Mouse (Mus musculus) cerebellum, adult 9-10 months (tissue): Measurements from ENCODE around the gene Cux2.

ENCODE experiments used
- DNase-seq: peaks from one replicate; pipeline ENCODE4 v3.0.0; 2022

Cux2 gene

DNA sequence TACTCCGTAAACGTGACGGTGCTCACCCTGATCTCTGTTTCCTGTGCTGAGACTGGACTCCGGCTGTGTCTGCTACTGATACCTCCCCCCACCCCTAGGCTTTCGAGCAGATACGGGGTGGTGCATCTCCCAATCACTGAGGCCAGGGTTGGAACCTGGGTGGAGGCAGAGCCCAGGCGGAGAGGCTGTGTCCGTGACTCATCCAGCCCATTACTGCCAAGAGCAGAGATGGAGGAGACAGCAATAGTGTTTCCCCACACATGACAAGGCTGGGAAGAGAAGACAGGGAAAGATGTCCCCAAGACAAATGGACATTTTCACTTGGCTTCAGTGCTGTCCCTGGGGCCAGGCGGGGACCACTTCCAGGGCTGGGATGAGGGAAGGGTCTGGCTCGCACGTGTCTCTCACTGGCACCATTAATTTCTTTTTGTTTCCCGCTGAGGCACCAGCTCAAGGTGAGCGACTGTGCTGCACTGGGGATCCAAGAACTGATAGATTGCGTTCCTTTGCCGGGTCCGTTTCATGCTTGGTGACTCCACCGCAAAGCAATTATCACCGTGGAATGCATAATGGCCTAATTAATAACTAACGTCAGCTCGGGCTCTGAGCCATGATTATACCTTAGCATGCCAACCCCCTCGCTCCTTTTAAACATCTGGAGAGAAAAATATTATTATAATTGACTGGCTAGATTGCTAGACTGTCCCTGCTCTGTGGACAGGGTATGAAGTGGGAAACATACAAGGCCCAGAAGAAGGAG, 140.5 kb downstream of the Cux2 start:
- DNase-seq, result no peak

GRCm38 (mm10) chr5:121905671-121906070, 144.2 kb downstream of the Cux2 start:
- no peak for DNase-seq

GRCm38 (mm10) chr5:121904799-121905198, 145.1 kb downstream of the Cux2 start:
- no peak for DNase-seq

DNA sequence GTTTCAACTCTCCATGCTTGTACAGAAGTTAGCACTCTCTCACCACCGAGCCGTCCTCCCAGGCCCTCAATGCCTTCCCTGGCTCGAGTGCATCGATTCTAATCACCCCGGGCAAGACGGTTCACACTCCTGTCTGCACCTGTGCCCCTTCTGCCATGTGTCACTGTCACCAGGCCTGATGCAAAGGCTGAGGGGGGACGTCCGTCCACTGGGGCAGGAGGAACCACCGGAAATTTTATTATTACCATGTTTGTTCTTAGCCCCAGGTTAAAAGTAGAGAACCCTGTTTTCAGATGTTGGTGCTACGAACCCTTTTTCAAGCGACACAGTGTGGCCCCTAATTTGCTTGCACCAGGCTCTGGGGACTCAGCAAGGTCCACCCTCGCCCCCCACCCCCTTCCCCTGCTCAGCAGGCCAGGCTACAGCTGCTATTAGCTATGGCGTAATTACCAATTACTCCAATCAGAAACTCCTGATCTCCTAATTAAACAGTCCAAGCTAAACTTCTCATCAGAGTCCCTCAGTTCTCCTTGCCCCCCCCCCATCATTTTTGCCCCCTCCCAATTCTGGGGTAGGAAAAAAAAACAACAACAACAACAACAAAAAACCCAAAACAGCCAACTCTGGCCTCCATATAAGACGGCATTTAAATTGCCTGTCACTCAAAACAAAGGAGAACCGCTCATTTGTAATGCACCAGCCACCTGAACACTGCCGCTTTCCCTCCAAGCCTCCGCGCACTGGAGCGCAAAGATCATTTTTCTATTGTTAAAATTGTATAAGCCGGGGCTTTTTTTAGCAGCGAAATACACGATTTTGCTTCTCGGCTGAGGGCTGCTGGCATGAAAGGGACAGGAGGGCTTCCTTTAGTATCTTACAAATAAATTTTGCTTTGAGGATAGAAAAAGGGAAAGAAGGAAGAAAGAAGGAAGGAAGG, 146.8 kb downstream of the Cux2 start:
- no peak for DNase-seq

DNA sequence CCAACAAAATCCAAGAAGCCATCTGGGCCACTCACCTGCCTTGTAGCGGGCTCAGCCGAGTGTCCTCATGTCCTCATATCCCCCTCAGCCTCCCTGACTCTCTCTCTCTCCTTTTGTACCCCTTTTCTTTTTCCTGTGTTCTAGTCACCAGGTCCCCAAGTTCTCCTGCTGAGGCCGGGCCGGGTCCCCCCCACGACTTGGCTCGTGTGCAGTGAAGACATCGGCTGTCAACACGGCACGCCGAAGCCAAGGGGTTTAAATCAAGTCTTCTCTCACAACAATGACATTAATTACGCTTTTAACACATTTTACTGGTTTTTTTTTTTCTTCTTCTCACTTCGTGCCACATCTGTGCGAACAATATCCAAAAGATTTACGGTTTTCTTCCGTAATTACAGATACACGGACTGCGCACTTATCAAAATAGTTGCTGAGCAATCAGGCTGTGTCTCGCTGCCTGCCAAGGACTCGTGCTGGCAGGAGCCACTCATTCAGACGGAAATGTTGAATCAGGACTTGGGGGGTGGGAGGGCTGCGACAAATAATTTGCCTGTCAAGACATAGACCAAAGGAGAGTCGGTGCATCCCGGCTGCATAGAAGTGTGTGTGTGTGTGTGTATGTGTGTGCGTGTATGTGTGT, 154.7 kb downstream of the Cux2 start:
- DNase-seq, result no peak

DNA sequence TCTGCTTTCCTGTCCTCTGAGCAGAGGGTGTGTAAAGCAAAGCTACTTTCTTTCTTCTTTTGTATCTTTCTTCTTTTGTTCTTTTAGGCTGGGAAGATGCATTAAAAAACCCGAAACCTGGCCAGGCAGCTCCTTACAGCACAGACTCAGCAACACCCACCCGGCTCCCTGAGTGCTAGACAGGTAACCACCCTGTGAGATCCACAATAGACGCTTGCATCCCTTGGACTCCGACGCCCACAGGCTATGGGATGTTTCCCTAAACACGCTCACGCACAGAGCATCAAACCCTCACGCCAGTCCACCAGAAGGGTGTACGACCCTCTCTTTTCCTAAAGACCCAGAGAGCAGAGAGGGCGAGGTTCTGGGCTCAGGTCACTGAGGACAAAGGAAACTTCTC, 155.3 kb downstream of the Cux2 start:
- DNase-seq, result no peak

- DNase-seq, result peak; percentile 27
Observed at GRCm38 (mm10) chr5:121893581-121893980, 156.3 kb downstream of the Cux2 start.

DNA sequence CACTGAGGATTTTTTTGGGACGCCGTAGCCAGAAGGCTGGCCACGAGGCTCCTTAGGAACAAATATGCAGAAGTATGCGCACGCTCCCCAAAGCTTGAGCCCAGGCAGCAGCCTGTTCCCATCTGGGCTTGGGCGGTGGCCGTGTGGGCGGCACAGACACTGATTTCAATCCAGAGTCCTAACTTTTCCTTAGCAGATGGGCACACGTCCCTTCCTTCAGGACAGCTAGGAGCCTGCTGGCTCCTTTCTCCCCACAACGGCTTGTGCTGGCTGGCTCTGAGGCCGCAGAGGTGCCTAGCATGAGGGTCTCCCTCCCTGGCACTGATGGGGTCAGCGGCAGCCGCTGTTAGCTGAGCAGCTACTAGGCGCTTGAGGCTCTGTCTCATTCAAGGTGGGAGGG, 157.6 kb downstream of the Cux2 start:
- DNase-seq, result no peak

DNA sequence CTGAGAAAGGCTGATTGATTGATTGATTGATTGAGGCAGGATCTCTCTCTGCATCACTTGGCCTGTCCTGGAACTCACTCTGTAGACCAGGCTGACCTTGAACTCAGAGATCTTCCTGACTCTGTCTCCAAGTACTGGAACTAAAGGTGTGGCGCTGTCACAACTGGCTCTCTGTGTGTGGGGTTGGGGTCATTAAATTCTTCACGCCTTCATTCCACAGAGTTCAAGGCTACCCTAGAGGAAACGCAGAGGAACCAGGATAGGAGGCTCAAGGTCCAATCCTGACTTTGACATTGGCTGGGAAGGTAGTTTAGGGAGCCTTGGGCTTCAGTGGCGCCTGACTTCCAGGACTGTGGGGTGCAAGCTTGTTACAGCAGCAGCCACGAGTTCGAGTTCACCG, 159.0 kb downstream of the Cux2 start:
- DNase-seq, result no peak

DNA sequence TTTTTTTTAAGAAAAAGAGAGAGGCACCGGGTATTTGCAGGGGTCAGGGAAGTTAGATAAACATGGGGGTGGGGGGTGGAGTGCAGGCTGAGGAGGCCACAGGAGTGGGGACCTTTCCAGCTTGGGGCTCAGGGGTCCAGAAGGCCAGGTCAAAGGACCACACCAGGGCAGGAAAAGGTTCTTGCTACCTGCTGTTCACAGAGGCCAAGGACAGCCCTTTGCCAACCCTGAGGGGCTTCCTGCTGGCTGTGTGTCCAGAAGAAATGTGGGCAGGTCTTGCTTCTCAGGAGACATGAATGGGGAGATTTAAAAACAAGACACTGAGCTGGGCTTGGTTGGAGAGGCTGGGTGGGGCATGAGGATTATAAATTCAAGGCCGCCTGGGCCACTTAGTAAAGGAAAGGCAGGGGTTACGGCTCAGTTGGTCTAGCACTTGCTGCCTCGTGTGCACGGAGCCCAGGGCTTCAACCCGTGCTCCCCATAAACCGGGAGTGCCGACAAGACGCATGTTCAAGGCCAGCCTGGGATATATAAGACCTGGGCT, 160.0 kb downstream of the Cux2 start:
- no peak for DNase-seq

- no peak for DNase-seq
Observed at GRCm38 (mm10) chr5:121889375-121889774, 160.5 kb downstream of the Cux2 start.

- DNase-seq, result no peak
Observed at GRCm38 (mm10) chr5:121883356-121883755, 166.5 kb downstream of the Cux2 start.

DNA sequence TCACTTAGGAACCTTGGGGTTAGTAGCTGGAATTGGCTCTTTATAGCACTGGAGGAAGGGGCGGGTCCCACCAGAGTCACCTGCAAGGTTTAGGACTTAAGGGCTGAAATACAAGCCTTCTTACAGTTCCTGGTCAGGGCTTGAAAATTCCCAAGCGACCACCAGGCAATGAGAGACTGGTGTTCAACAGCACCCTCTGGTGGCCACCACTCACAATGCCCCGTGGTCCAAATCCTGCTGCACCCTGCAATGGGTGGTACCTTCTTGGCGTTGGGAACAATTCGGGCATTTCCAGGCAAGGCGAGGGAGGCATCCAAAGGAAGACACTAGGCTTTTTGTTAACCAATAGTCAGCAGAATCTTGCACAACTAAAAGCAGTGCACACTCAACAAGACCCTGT, 170.7 kb downstream of the Cux2 start:
- DNase-seq, result no peak

GRCm38 (mm10) chr5:121878703-121879102, 171.2 kb downstream of the Cux2 start:
- DNase-seq, result no peak

GRCm38 (mm10) chr5:121876901-121877300, 173.0 kb downstream of the Cux2 start:
- DNase-seq, result no peak

GRCm38 (mm10) chr5:121875041-121875440, 174.9 kb downstream of the Cux2 start:
- no peak for DNase-seq

- peak; percentile 74 for DNase-seq
Observed at GRCm38 (mm10) chr5:121872158-121872557, 177.7 kb downstream of the Cux2 start.

DNA sequence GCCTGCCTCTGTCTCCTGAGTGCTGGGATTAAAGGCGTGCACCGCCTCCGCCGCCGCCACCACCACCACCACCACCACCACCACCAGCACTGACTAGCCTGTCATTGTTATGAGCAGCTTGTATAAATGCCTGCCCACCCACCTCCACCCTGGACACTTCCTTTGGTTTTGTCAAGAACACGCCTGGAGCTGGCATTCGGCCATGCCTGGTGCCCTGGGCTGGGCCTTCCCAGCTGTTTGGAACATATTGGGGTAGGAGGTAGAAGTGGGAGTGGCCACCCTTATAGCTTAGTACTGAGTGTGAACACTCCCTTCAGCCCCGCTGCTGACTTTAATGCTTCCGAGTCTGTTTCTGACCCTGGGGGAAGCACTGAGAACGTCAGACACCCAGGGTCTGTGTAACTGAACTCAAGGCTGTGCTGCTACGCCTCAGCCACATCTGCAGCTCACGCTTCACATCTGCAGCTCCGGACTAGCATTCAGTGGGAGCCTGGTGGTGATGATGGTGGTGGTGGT, 178.3 kb downstream of the Cux2 start:
- no peak for DNase-seq

DNA sequence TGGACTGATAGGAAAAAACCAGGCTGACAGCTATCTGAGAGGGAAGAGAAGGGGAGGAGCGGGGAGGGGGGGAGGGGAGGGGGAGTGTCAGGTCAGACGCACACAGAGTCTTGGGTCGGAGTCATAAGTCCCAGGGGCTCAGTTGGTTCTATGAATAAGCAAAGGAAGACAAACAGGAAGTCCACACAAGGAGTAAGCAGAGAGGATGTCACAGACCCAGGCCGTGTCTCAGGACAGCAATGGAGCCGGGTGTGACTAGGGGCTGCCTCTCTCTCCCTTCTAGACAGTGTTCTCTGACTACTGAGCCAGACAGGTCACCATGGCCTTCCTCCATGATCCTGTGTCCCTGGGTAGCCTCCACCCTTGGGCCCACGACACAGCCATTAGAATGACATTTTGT, 179.1 kb downstream of the Cux2 start:
- DNase-seq, result no peak

DNA sequence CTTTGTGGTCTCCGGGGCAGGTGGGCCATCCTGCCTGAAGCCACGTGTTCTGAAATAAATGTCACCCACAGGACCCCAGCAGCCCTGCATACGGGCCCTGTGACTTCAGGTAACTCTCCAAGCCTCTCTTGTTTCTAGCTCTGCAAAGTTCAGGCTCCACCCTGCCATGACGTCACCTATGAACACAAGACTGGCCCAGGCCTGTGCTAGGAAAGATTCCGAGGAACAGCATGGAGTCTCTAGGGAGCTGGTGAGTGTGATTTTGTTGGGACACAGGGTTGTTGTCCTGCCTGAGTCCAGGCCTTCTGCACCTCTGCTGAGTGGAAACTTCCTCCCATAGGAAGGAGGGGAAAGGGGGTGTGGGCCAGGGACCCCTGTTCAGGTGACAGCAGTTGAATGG, 181.9 kb downstream of the Cux2 start:
- DNase-seq, result no peak

DNA sequence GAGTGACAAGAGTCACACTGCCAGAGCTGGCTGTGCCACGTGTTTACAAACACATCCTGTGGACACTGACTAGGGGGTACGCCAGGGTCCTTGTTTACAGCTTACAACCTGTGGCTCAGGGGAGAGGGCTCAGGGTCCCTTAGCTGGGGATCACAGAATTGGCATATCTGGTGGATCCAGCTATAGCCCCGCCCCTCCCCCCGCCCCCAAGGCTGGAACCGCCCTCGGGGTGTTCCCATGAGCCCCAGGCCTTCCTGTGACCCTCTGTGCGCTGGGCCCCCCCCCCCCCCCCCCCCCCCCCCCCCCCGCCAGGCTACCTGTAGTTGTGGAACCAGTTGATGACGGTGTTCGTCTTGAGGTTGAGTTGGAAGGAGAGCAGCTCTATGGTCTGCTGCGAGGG, 185.6 kb downstream of the Cux2 start:
- no peak for DNase-seq

- no peak for DNase-seq
Observed at GRCm38 (mm10) chr5:121861964-121862363, 187.9 kb downstream of the Cux2 start.

- DNase-seq, result no peak
Observed at GRCm38 (mm10) chr5:121858427-121858826, 191.5 kb downstream of the Cux2 start.
